Mouse (Mus musculus) neural tube, embryonic 11.5 days (tissue): ENCODE measurements around the gene Masp1. TPM values are rescaled to one million over a fixed set of nuclear protein-coding genes. Genes with fewer than 3 reads are reported as not detected.

Experiments
- ATAC-seq: fragments of 200-750 bp; cut with Nextera tagmentation; 2 replicates; pipeline ENCODE4 v1.8.0; 2017; ENCODE audit warnings: moderate number of reproducible peaks, mild to moderate bottlenecking, moderate TSS enrichment, moderate library complexity; ENCODE audit not compliant: insufficient read depth, low FRiP score, low TSS enrichment
- DNase-seq: peaks from one replicate; pipeline ENCODE4 v3.0.0-alpha.2; 2015; ENCODE audit warnings: low spot score
- H3K27ac ChIP-seq: fragments of 300-500 bp; sonication (generic); 2 replicates; pipeline ENCODE4 v1.5.1; 2014; ENCODE audit warnings: low read depth, mild to moderate bottlenecking, low read length
- H3K27me3 ChIP-seq: fragments of 300-500 bp; sonication (generic); 2 replicates; pipeline ENCODE4 v1.6.1; 2014; ENCODE audit warnings: mild to moderate bottlenecking, low read length, mixed read lengths; ENCODE audit not compliant: control insufficient read depth, insufficient read depth
- H3K36me3 ChIP-seq: fragments of 300-500 bp; sonication (generic); 2 replicates; pipeline ENCODE4 v1.6.1; 2014; ENCODE audit warnings: mild to moderate bottlenecking, low read length, moderate library complexity, mixed read lengths; ENCODE audit not compliant: control insufficient read depth, insufficient read depth
- H3K4me1 ChIP-seq: fragments of 300-500 bp; sonication (generic); 2 replicates; pipeline ENCODE4 v1.6.1; 2014; ENCODE audit warnings: low read length, mixed read lengths; ENCODE audit not compliant: control insufficient read depth, insufficient read depth
- H3K4me2 ChIP-seq: fragments of 300-500 bp; sonication (generic); 2 replicates; pipeline ENCODE4 v1.6.1; 2014; ENCODE audit warnings: low read depth, mild to moderate bottlenecking, moderate library complexity
- H3K4me3 ChIP-seq: fragments of 300-500 bp; sonication (generic); 2 replicates; pipeline ENCODE4 v1.5.1; 2014; ENCODE audit warnings: low read depth, low read length
- H3K9ac ChIP-seq: fragments of 300-500 bp; sonication (generic); 2 replicates; pipeline ENCODE4 v1.6.1; 2014; ENCODE audit warnings: mild to moderate bottlenecking, low read length
- H3K9me3 ChIP-seq: fragments of 300-500 bp; sonication (generic); 2 replicates; pipeline ENCODE4 v1.6.1; 2016; ENCODE audit warnings: low read length; ENCODE audit not compliant: control insufficient read depth
- WGBS: fragments of 180-500 bp; shearing (Covaris S2); extraction: QIAGEN DNeasy Blood & Tissue Kit; methylation state at CpG from one replicate; pipeline ENCODE4 v1.1.7; 2014; 5-methylcytosine and 5-hydroxymethylcytosine counted together
- polyA plus RNA-seq: library from polyadenylated mRNA; unstranded; fragments of >200 nt; fragmentation: Nextera tagmentation; extraction: Ambion mirVana; gene quantifications from 2 replicates; pipeline ENCODE4 v1.2.1, GENCODE M21; 2014

Gene Masp1
- polyA plus RNA-seq, 1 experiment from 2014 or later = 19.0 TPM

- Histone ChIP-seq H3K4me1 (peaks cover 5% of the 10 kb centered on the region), H3K4me3 (no peak overlapping the region), H3K9ac (no peak overlapping the region), H3K36me3 (no peaks in the 10 kb centered on the region), H3K27ac (no peak overlapping the region), H3K4me2 (no peak overlapping the region), H3K27me3 (no peaks in the 10 kb centered on the region), H3K9me3 (no peaks in the 10 kb centered on the region)
- 70% methylated on average over 4 of the region's 4 CpGs for WGBS
- DNase-seq = no peak
- ATAC-seq = no peak
Observed at GRCm38 (mm10) chr16:23503351-23503750, 17.3 kb downstream of the Masp1 start.

DNA sequence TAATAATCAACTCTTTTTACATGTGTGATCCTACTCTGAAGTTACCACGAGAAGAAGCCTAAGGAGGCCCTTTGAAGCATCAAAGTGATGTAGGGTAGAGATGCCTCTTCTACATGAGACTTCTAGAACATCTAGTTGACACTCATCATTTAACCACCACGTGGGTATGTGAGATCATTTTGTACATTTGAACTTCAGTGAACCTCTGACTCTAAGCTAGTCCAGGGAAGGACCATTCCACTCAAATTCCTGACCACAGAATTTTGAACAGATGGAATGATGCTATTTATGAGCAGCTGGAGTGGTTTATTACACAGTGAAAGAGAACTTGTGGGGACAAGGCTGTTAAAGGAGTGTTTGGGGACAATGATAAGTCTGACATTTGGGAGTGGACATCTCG is 18.1 kb downstream of the Masp1 start:
- Histone ChIP-seq H3K9ac (no peak overlapping the region), H3K27ac (no peak overlapping the region), H3K9me3 (no peaks in the 10 kb centered on the region), H3K4me3 (no peak overlapping the region), H3K4me1 (peaks cover 5% of the 10 kb centered on the region), H3K36me3 (no peaks in the 10 kb centered on the region), H3K27me3 (no peaks in the 10 kb centered on the region), H3K4me2 (no peak overlapping the region)
- 75% methylated on average over 3 of the region's 3 CpGs for WGBS
- ATAC-seq (no peak), DNase-seq (no peak)

- DNase-seq = no peak
- H3K4me1 ChIP-seq = peaks cover 5% of the 10 kb centered on the region
- H3K27ac ChIP-seq = no peak overlapping the region
- 84% methylated on average over 2 of the region's 2 CpGs for WGBS
- no peak overlapping the region for H3K4me2 ChIP-seq
- no peaks in the 10 kb centered on the region for H3K9me3 ChIP-seq
- H3K27me3 ChIP-seq = no peaks in the 10 kb centered on the region
- H3K9ac ChIP-seq = no peak overlapping the region
- no peak for ATAC-seq
- H3K36me3 ChIP-seq = no peaks in the 10 kb centered on the region
- H3K4me3 ChIP-seq = no peak overlapping the region
Observed at GRCm38 (mm10) chr16:23501288-23501687, 19.3 kb downstream of the Masp1 start.

DNA sequence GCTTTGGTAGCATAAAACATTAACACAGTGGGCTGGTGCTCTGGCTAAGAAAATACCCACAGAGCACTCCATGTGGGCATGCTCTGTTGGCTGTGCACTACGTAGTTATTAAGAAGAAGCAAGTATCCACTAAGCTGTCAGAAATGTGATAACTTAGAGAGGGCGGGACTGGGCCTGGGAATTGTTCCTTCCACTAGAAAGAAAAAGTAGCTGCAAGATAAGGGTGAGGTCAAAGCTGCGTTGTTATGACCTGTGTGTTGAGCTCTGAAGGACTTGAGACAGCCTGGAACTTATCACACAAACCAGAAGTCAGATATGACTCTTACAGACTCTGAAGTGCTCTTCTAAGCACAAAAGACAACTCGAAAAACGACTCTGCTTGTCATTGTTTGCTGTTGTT is 20.1 kb downstream of the Masp1 start:
- 83% methylated on average over 5 of the region's 5 CpGs for WGBS
- H3K27ac ChIP-seq = no peak overlapping the region
- no peak for ATAC-seq
- no peaks in the 10 kb centered on the region for H3K36me3 ChIP-seq
- H3K4me3 ChIP-seq = no peak overlapping the region
- no peak overlapping the region for H3K9ac ChIP-seq
- peaks cover 5% of the 10 kb centered on the region for H3K4me1 ChIP-seq
- H3K9me3 ChIP-seq = no peaks in the 10 kb centered on the region
- no peak overlapping the region for H3K4me2 ChIP-seq
- H3K27me3 ChIP-seq = no peaks in the 10 kb centered on the region
- DNase-seq = no peak

DNA sequence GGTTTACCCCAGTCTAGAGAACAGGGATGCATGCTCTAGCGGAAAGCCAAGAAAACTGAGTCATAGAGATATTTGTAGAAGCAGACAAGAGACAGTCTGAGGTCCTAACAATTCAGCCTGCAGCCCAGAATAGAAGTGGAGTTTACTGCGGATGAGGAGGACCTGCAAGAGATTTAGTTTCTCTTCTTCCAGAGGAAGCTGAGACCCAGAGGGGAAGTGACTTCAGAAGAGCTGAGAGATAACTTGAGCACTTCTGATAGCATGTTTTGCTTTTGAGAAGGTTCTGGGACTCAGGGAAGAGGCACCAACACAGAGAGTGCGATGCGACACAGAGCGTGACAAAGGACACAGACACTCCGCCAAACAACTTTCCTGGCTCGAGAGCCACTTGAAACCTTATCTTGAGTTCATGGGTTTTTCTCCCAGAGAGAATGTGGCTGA is 21.9 kb downstream of the Masp1 start:
- 85% methylated on average over 7 of the region's 7 CpGs for WGBS
- H3K4me1 ChIP-seq = no peaks in the 10 kb centered on the region
- DNase-seq (no peak), ATAC-seq (no peak)
- no peak overlapping the region for H3K27ac ChIP-seq
- H3K36me3 ChIP-seq = no peaks in the 10 kb centered on the region
- H3K4me2 ChIP-seq = no peak overlapping the region
- H3K4me3 ChIP-seq = no peak overlapping the region
- no peak overlapping the region for H3K9ac ChIP-seq
- no peaks in the 10 kb centered on the region for H3K9me3 ChIP-seq
- H3K27me3 ChIP-seq = no peaks in the 10 kb centered on the region

GRCm38 (mm10) chr16:23497881-23498280 is 22.7 kb downstream of the Masp1 start:
- Histone ChIP-seq H3K27ac (no peak overlapping the region), H3K36me3 (no peaks in the 10 kb centered on the region), H3K4me2 (no peak overlapping the region), H3K9ac (no peak overlapping the region), H3K27me3 (no peaks in the 10 kb centered on the region), H3K4me3 (no peak overlapping the region), H3K4me1 (no peaks in the 10 kb centered on the region), H3K9me3 (no peaks in the 10 kb centered on the region)
- 67% methylated on average over 1 of the region's 1 CpGs for WGBS
- DNase-seq (no peak), ATAC-seq (no peak)

DNA sequence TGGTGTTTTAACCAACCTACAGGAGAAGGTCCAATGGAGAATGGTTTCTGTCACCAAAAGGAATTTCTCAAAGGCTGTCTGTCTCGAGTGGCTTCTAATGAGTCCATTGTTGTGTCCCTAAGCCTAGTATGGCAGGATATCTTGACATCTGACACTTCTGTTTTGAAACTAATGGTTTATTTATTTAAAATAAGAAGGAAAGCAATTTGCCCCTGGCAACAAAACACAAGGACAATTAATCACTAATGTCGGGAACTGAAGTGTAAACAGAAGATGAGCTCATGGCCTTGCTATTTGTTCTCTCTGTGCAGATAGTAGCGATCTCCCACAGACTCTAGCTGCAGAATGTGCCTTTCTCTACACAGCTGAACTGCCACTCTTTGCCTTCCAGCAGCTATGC is 23.2 kb downstream of the Masp1 start:
- H3K9ac ChIP-seq = no peak overlapping the region
- WGBS = 3% methylated on average over 3 of the region's 3 CpGs
- ATAC-seq (no peak), DNase-seq (peak; percentile 33)
- H3K9me3 ChIP-seq = no peaks in the 10 kb centered on the region
- no peaks in the 10 kb centered on the region for H3K4me1 ChIP-seq
- no peaks in the 10 kb centered on the region for H3K27me3 ChIP-seq
- H3K4me3 ChIP-seq = no peak overlapping the region
- no peak overlapping the region for H3K27ac ChIP-seq
- H3K36me3 ChIP-seq = no peaks in the 10 kb centered on the region
- H3K4me2 ChIP-seq = no peak overlapping the region

DNA sequence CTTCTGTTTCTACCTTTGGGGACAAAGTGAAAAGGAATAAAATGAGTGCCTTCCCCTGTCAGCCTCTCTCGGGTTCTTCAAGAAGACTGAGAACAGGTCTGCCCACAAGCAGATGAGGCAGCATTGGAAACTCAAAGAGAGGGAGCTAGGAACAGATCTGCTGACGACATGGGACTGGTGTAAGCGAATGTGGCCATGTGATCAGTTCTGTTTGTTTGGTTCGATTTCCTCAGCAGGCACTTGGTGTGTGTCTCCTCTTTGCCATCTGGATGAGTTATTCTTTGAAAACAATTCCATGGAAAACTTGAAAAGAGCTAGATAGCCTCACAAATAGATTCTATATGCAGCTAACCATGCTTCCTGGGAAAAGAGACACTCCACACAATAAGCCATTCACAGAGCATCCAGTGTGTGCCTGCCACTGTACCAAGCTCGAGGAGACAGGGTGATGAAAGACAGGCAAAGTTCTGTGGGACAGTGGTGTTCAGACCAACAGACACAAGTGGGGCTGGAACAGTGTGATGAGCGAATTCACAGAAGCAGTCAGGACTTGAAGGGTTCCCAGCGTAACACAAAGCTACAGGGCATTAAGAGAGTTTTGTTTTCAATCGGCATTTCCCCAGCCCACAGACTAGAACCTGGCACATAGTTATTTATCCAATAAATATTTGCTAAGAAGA is 24.2 kb downstream of the Masp1 start:
- H3K4me3 ChIP-seq = no peak overlapping the region
- DNase-seq = no peak
- no peaks in the 10 kb centered on the region for H3K9me3 ChIP-seq
- H3K27ac ChIP-seq = no peak overlapping the region
- 62% methylated on average over 8 of the region's 8 CpGs for WGBS
- H3K4me2 ChIP-seq = no peak overlapping the region
- H3K9ac ChIP-seq = no peak overlapping the region
- H3K36me3 ChIP-seq = no peaks in the 10 kb centered on the region
- no peaks in the 10 kb centered on the region for H3K27me3 ChIP-seq
- no peak for ATAC-seq
- H3K4me1 ChIP-seq = no peaks in the 10 kb centered on the region

- no peaks in the 10 kb centered on the region for H3K27me3 ChIP-seq
- H3K4me2 ChIP-seq = no peak overlapping the region
- no peaks in the 10 kb centered on the region for H3K9me3 ChIP-seq
- H3K4me1 ChIP-seq = no peaks in the 10 kb centered on the region
- H3K4me3 ChIP-seq = no peak overlapping the region
- no peak overlapping the region for H3K27ac ChIP-seq
- no peaks in the 10 kb centered on the region for H3K36me3 ChIP-seq
- 71% methylated on average over 4 of the region's 4 CpGs for WGBS
- DNase-seq (no peak), ATAC-seq (no peak)
- no peak overlapping the region for H3K9ac ChIP-seq
Observed at GRCm38 (mm10) chr16:23492783-23493182, 27.8 kb downstream of the Masp1 start.
